Mouse (Mus musculus): ENCODE data around the gene Nrxn1.

Nrxn1 gene

GRCm38 (mm10) chr17:90583826-90584534, 508.9 kb downstream of the Nrxn1 start:
- DNase-seq (ENCODE audit: low spot score in 2 of 2), result no peak

DNA sequence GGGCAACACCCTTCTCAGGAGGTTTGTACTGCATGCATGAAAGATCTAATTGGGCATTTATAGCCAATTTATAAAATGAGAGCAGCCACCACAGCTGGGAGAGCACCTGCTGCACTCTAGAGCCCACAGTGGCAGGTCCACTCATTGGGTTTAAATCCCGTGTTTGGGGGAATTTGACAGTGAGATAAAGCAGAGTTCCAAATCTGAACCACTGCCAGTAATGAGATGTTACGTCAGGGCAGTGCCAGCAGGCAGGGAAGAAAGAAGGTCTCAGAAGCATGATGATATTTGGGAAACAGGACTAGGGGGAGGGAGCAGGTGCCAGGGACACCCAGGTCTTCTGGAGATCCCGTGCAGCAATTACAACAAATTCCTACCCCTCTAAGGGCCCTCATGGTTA, 509.7 kb downstream of the Nrxn1 start:
- no peak for DNase-seq (ENCODE audit: low spot score in 2 of 2)

GRCm38 (mm10) chr17:90569877-90570276, 523.0 kb downstream of the Nrxn1 start:
- DNase-seq (ENCODE audit: low spot score in 2 of 2), result no peak

GRCm38 (mm10) chr17:90565186-90565585, 527.7 kb downstream of the Nrxn1 start:
- DNase-seq (ENCODE audit: low spot score in 2 of 2), result no peak

GRCm38 (mm10) chr17:90556376-90556775, 536.5 kb downstream of the Nrxn1 start:
- no peak for DNase-seq (ENCODE audit: low spot score in 2 of 2)

DNA sequence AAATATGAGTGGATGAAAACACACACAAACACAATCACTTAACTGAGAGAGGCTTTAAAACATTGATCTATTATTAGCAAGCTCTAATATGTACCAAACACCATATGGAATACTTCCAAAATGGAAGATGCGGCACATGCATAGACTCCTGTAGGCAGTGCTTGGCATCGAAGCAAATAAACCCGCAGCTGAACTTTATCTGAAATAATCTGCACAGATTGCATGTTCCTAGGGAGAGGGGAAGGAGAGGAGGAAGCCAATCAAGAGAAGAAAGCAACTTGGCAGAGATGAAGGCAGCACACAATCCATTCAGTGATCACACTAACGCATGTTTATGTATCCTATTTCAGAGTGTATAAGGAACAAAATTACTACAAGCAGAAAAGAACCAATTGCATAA, 542.5 kb downstream of the Nrxn1 start:
- no peak for DNase-seq (ENCODE audit: low spot score in 2 of 2)

- DNase-seq (ENCODE audit: low spot score in 2 of 2), result no peak
Measured at GRCm38 (mm10) chr17:90546806-90547205, 546.1 kb downstream of the Nrxn1 start.

GRCm38 (mm10) chr17:90544639-90545259, 548.1 kb downstream of the Nrxn1 start:
- no peak for DNase-seq (ENCODE audit: low spot score in 2 of 2)

GRCm38 (mm10) chr17:90543986-90544638, 548.8 kb downstream of the Nrxn1 start:
- no peak for DNase-seq (ENCODE audit: low spot score in 2 of 2)

- peak in 1 of 2 experiments; percentile 24 for DNase-seq (ENCODE audit: low spot score in 2 of 2)
Measured at GRCm38 (mm10) chr17:90531443-90531842, 561.4 kb downstream of the Nrxn1 start.

- peak; percentile 30 to 48 for DNase-seq (ENCODE audit: low spot score in 2 of 2)
Measured at GRCm38 (mm10) chr17:90506026-90506425, 586.8 kb downstream of the Nrxn1 start.

DNA sequence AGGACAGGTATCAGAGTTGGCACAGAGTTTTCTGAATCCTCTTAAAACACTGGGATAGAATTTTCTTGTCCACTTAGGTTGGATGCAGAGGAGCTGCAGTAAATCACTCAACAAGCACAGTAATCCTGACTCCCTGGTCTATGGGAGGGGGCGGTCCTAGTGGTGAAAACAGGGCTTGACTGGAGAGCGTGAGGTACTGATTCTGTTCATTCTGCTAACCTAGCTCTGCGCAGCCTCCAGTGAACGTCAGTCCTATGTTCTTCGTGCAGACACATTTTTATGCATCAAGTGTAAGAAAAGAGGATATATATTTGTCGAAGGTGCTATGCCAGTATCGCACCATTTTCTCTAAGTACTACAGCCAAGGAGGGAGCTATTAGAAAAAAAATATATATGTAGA, 588.9 kb downstream of the Nrxn1 start:
- DNase-seq (ENCODE audit: low spot score in 2 of 2), result peak; percentile 14 to 26

DNA sequence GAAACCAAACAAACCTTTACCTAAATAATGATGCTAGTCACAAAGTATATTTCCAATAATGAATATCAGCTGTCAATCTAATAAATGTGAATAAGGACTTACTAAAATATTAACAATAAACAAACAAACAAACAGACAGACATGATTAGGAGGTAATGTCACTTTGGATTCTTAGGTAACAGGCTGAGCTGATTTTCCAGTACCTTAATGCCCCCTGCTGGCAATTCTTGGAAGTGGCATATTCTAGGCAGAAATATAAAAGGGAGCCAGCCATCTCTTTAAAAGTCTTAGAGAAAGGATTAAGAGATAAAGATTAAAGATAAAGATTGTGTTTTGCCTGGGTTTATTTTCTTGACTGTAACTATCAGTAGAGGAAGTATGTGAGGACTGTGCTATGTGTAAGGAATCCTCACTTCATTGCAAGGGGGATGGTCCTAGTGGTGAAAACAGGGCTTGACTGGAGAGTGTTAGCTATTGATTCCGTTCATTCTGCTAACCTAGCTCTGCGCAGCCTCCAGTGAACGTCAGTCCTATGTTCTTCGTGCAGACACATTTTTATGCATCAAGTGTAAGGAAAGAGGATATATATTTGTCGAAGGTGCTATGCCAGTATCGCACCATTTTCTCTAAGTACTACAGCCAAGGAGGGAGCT, 591.7 kb downstream of the Nrxn1 start:
- DNase-seq (ENCODE audit: low spot score in 2 of 2), result peak; percentile 68 to 82

- DNase-seq (ENCODE audit: low spot score in 2 of 2), result no peak
Measured at GRCm38 (mm10) chr17:90479531-90480250, 613.2 kb downstream of the Nrxn1 start.

GRCm38 (mm10) chr17:90456748-90457147, 636.1 kb downstream of the Nrxn1 start:
- no peak for DNase-seq (ENCODE audit: low spot score in 2 of 2)

DNA sequence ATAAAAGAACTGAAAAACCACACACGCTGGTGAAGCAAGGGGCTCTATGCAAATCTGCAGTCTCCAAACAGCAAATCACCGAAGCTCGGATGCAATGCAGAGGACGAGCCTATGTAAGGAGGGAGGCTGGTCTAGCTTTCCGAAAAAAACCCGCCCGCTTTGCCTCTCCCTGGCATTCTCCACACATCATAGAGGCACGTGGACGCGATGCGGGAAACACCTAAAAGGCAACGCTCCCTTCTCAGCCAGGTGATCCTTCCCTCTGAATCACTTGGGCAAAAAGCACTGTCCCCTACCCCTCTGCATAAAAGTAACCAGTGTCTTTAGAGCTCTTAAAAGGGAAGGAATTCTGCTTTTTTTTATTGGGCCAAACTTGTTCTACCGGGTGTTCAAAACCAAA, 637.0 kb downstream of the Nrxn1 start:
- DNase-seq (ENCODE audit: low spot score in 2 of 2), result peak; percentile 67 to 82

DNA sequence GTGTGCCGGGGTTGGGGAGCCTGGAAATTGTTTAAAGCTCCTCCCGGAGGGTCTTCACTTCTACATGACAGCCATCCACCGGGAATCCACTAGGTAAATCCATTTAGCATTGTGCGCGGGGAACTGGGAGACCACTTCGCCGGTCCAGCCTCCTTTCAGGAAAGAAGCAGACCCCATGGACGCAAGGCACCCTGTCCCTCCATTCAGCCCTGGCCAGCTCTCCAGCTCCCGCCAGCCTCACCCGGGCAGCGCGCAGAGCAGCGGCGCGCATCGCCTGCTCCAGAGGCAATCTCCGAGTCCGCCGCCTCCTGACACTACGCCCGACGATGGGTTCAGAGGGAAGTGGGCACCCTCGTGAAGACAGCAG, 637.5 kb downstream of the Nrxn1 start:
- DNase-seq (ENCODE audit: low spot score in 2 of 2), result peak; percentile 50 to 52

DNA sequence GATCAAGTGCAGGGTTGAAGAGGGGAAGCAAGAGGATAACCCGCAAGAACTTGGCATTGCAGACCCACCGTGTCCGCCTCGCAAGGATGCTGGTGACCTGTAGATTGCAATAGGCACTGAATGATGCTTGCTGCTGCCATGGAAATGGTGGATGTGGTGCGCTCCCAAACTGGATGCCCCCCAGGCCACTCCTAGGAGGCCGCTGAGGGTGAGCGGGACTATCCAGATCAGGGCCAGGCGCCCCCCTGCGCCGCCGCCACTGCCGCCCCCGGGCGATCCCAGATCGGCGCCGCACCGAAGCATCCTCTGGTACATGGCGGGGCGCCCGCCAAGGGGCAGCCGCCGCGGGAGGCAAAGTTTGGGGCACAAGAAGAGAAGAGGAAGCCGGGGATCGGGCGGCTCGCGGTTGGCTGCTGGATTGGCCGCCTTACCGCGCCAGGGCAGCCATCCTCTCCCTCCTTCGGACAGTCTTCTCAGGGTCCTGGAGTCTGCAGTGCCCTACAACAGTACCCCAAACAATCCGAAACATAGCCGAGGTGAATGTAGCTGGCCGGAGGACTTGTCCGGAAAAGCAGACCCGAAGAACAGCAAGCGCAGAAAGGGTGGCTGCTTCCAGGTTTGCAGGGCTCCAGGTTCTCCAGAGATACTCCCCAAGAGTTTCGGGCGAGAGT, 638.0 kb downstream of the Nrxn1 start:
- peak in 1 of 2 experiments; percentile 46 for DNase-seq (ENCODE audit: low spot score in 2 of 2)

DNA sequence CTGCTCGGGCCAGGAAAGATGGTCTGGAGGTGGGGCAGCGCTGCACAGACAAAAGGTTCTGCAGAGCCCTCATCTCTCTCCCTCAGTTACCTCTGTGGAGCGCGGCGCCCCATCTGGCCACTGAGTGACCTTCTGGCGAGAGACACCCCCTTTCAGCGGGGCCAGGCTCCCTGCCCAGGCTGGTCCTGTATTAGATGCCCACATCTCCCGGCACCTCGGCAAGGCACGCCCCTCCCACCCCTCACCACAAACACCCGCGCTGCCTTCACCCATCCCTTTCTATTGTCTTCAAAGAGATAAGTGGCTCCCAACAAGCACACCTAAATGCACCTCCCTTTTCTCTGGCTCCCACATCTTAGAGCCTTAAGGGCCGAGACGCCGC, 638.5 kb downstream of the Nrxn1 start:
- DNase-seq (ENCODE audit: low spot score in 2 of 2), result peak in 1 of 2 experiments; percentile 32

DNA sequence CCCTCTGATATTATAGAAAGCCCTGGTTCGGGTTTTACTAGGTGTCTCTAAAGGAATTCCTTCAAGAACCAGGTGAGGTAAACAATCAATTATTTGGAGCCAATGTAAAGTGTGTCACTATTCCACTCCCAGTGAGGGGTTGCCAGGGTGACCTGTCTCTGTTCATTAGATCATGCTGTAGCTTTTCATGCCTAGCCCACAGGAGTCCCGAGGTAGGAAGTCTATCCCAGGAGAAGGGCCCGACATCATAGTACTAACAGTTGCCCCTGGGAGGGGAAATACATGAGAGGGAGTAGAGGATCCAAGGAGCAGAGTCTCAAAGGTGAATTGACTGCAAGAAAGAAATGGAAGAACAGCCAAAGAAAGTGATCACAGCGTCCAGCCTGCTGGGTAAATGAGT, 639.6 kb downstream of the Nrxn1 start:
- no peak for DNase-seq (ENCODE audit: low spot score in 2 of 2)

GRCm38 (mm10) chr17:90452770-90453169, 640.1 kb downstream of the Nrxn1 start:
- DNase-seq (ENCODE audit: low spot score in 2 of 2), result no peak

Data from frontal cortex, postnatal 36 days (tissue).